Mouse (Mus musculus) cortical plate, adult 2 months (tissue): Measurements from ENCODE around the gene Jak2.

Experiments
- CTCF ChIP-seq: fragments of 200-500 bp; IDR thresholded peaks from 2 replicates; pipeline ENCODE4 v1.5.1; 2011; ENCODE audit warnings: mild to moderate bottlenecking, control low read depth, low read length; ENCODE audit not compliant: insufficient read depth; ENCODE audit errors: extremely low read depth
- POLR2A ChIP-seq: fragments of 200-500 bp; IDR thresholded peaks from 2 replicates; pipeline ENCODE4 v1.6.1; 2011; ENCODE audit warnings: mild to moderate bottlenecking, low read length, control low read depth; ENCODE audit not compliant: insufficient read depth; ENCODE audit errors: extremely low read depth

DNA sequence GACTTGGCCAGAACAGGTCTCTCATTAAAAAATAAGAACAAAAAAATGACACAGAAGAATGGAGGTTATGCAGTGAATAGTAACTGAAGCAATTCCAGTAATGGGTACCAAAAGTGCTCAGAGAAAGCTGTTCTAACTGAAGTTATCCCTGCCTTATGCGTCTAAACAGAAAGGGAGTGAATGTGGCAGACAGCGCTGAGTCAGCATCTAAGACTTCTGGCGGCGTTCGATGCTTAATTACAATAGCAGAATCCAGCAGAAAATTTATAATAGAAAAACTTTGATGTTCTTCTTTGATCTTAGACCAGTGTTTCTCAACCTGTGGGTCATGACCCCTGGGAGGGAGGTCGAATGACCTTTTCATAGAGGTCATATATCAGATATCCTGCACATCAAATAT is 94.0 kb downstream of the Jak2 start:
- TF ChIP-seq CTCF, result no peak
- no peak for TF ChIP-seq POLR2A
